Mouse (Mus musculus) midbrain, postnatal 0 days (tissue): Measurements from ENCODE around the gene Ttc30a2. TPM values are rescaled to one million over a fixed set of nuclear protein-coding genes. Genes with fewer than 3 reads are reported as not detected.

Experiments used
- ATAC-seq: fragments of 200-750 bp; cut with Nextera tagmentation; 2 replicates; pipeline ENCODE4 v1.8.0; 2017; ENCODE audit warnings: moderate number of reproducible peaks, mild to moderate bottlenecking, moderate TSS enrichment, moderate library complexity; ENCODE audit not compliant: low FRiP score
- DNase-seq: peaks from one replicate; pipeline ENCODE4 v3.0.0-alpha.2; 2015; ENCODE audit warnings: low spot score
- H3K27ac ChIP-seq: fragments of 300-500 bp; sonication (generic); 2 replicates; pipeline ENCODE4 v1.5.1; 2014; ENCODE audit warnings: low read depth, mild to moderate bottlenecking, low read length, mixed read lengths
- H3K27me3 ChIP-seq: fragments of 300-500 bp; sonication (generic); 2 replicates; pipeline ENCODE4 v1.6.1; 2014; ENCODE audit warnings: low read length, control low read depth, mixed read lengths; ENCODE audit not compliant: insufficient read depth
- H3K36me3 ChIP-seq: fragments of 300-500 bp; sonication (generic); 2 replicates; pipeline ENCODE4 v1.6.1; 2014; ENCODE audit warnings: low read length, control low read depth, mixed read lengths; ENCODE audit not compliant: insufficient read depth
- H3K4me1 ChIP-seq: fragments of 300-500 bp; sonication (generic); 2 replicates; pipeline ENCODE4 v1.6.1; 2014; ENCODE audit warnings: mild to moderate bottlenecking, control low read depth, antibody characterized with exemption, low read length, mixed read lengths; ENCODE audit not compliant: insufficient read depth
- H3K4me2 ChIP-seq: fragments of 300-500 bp; sonication (generic); 2 replicates; pipeline ENCODE4 v1.6.1; 2014; ENCODE audit warnings: low read depth, mild to moderate bottlenecking, low read length, mixed read lengths; ENCODE audit not compliant: poor library complexity, severe bottlenecking
- H3K4me3 ChIP-seq: fragments of 300-500 bp; sonication (generic); 2 replicates; pipeline ENCODE4 v1.5.1; 2014; ENCODE audit warnings: low read depth, mild to moderate bottlenecking, low read length, moderate library complexity
- H3K9ac ChIP-seq: fragments of 300-500 bp; sonication (generic); replicated peaks from 2 replicates; pipeline ENCODE4 v1.6.1; 2014; ENCODE audit warnings: mild to moderate bottlenecking, low read length, moderate library complexity, mixed read lengths; ENCODE audit not compliant: poor library complexity, severe bottlenecking
- H3K9me3 ChIP-seq: fragments of 300-500 bp; sonication (generic); 2 replicates; pipeline ENCODE4 v1.6.1; 2016; ENCODE audit warnings: low read length, control low read depth
- CTCF ChIP-seq: IDR thresholded peaks from 2 replicates; pipeline ENCODE4 v1.5.1; 2016; ENCODE audit warnings: antibody characterized with exemption, mild to moderate bottlenecking
- WGBS: fragments of 180-500 bp; shearing (Covaris S2); extraction: QIAGEN DNeasy Blood & Tissue Kit; methylation state at CpG from one replicate; pipeline ENCODE4 v1.1.7; 2014; 5-methylcytosine and 5-hydroxymethylcytosine counted together
- polyA plus RNA-seq: library from polyadenylated mRNA; unstranded; fragments of >200 nt; fragmentation: Nextera tagmentation; extraction: Ambion mirVana; gene quantifications from 2 replicates; pipeline ENCODE4 v1.2.1, GENCODE M21; 2015
- total RNA-seq: library from RNA; depleted of rRNA; stranded (reverse); fragments of >200 nt; gene quantifications from 2 replicates; pipeline ENCODE4 v1.2.3, GENCODE M21; 2014

Gene Ttc30a2
- total and polyA plus RNA-seq, 2 experiments from 2014 or later: 0.36 to 1.1 TPM

DNA sequence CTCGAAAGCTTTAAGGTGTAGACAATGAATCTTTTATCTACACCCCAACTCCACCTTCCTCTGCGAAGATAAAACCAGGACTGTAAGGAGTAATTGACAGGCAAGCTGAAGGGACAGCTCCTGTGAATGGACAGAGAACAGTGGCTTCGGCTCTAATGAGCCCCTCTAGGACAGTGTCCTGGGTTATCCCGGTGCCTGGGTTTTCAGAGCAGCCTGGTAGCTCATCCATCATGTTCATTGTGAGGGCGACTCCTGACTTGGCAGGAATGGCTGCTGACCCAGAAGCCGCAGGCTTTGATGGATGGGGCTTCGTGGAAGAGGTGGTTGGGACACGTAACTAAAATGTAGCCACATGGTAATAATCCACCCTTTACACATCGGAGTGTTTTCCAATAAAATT is 24.9 kb upstream of the Ttc30a2 start:
- WGBS: 86% methylated on average over 9 of the region's 9 CpGs
- no peak for ATAC-seq

GRCm38 (mm10) chr2:76001392-76001791 is 23.4 kb upstream of the Ttc30a2 start:
- Histone ChIP-seq H3K4me1 (no peaks in the 10 kb centered on the region), H3K9ac (no peak overlapping the region), H3K4me2 (no peak overlapping the region), H3K4me3 (no peak overlapping the region), H3K9me3 (no peaks in the 10 kb centered on the region), H3K27ac (no peak overlapping the region), H3K36me3 (no peaks in the 10 kb centered on the region), H3K27me3 (no peaks in the 10 kb centered on the region)
- 47% methylated on average over 8 of the region's 8 CpGs for WGBS
- no peak for DNase-seq
- ATAC-seq: no peak
- peak; percentile 58 for TF ChIP-seq CTCF

More for the DNA sequence above, 24.9 kb upstream of the Ttc30a2 start:
- H3K4me2 ChIP-seq: no peak overlapping the region
- H3K27ac ChIP-seq: no peak overlapping the region
- no peak overlapping the region for H3K4me3 ChIP-seq
- TF ChIP-seq CTCF: no peak
- no peaks in the 10 kb centered on the region for H3K36me3 ChIP-seq
- no peak overlapping the region for H3K9ac ChIP-seq
- DNase-seq: no peak
- H3K27me3 ChIP-seq: no peaks in the 10 kb centered on the region
- no peaks in the 10 kb centered on the region for H3K9me3 ChIP-seq
- no peaks in the 10 kb centered on the region for H3K4me1 ChIP-seq

GRCm38 (mm10) chr2:75999636-76000035 is 21.7 kb upstream of the Ttc30a2 start:
- H3K27ac ChIP-seq: no peak overlapping the region
- TF ChIP-seq CTCF: no peak
- H3K4me1 ChIP-seq: no peaks in the 10 kb centered on the region
- DNase-seq: no peak
- no peaks in the 10 kb centered on the region for H3K27me3 ChIP-seq
- WGBS: 77% methylated on average over 12 of the region's 12 CpGs
- no peak overlapping the region for H3K4me3 ChIP-seq
- H3K36me3 ChIP-seq: no peaks in the 10 kb centered on the region
- ATAC-seq: no peak
- H3K9ac ChIP-seq: no peak overlapping the region
- H3K4me2 ChIP-seq: no peak overlapping the region
- no peaks in the 10 kb centered on the region for H3K9me3 ChIP-seq

DNA sequence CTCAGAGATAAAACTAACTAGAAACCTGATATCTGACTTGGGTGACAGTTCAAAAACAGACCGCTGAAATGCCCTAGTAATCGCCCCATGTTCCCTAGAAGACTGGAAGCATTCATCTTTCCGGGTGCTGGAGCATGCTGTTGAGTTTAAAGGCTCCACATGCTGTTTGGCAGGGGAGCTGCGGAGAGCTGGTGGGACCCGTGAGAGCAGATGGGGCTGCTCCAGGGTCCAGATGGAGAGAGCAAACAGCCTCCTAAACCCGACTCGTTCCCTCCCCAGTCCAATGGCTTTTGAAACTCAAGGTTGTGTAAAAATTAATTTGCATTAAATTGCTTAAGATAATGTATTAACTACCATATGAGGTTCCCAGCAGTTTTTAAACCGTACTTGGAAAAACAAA is 20.7 kb upstream of the Ttc30a2 start:
- H3K27ac ChIP-seq: no peak overlapping the region
- ATAC-seq: no peak
- no peak for TF ChIP-seq CTCF

GRCm38 (mm10) chr2:75997726-75998125 is 19.8 kb upstream of the Ttc30a2 start:
- H3K27ac ChIP-seq: no peak overlapping the region
- WGBS: 71% methylated on average over 12 of the region's 12 CpGs
- H3K4me3 ChIP-seq: no peak overlapping the region
- H3K27me3 ChIP-seq: no peaks in the 10 kb centered on the region
- H3K4me1 ChIP-seq: no peaks in the 10 kb centered on the region
- no peak overlapping the region for H3K4me2 ChIP-seq
- H3K9ac ChIP-seq: no peak overlapping the region
- no peaks in the 10 kb centered on the region for H3K36me3 ChIP-seq
- ATAC-seq (no peak), DNase-seq (no peak)
- no peaks in the 10 kb centered on the region for H3K9me3 ChIP-seq
- TF ChIP-seq CTCF: no peak

More for the DNA sequence above, 20.7 kb upstream of the Ttc30a2 start:
- no peak overlapping the region for H3K4me3 ChIP-seq
- no peaks in the 10 kb centered on the region for H3K4me1 ChIP-seq
- WGBS: 47% methylated on average over 8 of the region's 8 CpGs
- H3K9ac ChIP-seq: no peak overlapping the region
- no peaks in the 10 kb centered on the region for H3K36me3 ChIP-seq
- DNase-seq: peak; percentile 51
- H3K4me2 ChIP-seq: no peak overlapping the region
- H3K9me3 ChIP-seq: no peaks in the 10 kb centered on the region
- H3K27me3 ChIP-seq: no peaks in the 10 kb centered on the region

DNA sequence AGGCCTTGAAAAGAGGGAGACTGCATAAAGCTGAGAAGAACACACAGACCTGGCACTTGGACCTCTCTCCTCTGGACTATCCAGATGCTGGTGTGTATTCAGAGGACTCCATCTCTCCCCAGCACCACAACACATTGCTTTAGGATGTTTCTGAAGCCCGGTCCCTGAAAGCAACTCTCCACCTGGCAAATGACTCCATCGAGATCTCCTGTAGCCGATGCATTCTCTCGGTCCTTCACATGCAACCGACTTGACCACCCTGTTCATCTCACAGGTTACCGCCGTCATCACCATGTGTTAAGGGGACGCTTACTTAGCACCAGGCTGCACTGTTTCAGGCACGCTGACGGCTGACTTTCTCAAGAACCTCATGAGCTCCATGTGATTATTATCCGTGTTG is 16.9 kb upstream of the Ttc30a2 start:
- H3K9ac ChIP-seq: no peak overlapping the region
- H3K4me3 ChIP-seq: no peak overlapping the region
- no peaks in the 10 kb centered on the region for H3K4me1 ChIP-seq
- WGBS: 96% methylated on average over 11 of the region's 11 CpGs
- DNase-seq (no peak), ATAC-seq (no peak)
- H3K27ac ChIP-seq: no peak overlapping the region
- H3K9me3 ChIP-seq: no peaks in the 10 kb centered on the region
- H3K4me2 ChIP-seq: no peak overlapping the region
- no peaks in the 10 kb centered on the region for H3K36me3 ChIP-seq
- no peak for TF ChIP-seq CTCF
- H3K27me3 ChIP-seq: no peaks in the 10 kb centered on the region
